Mouse (Mus musculus) layer of hippocampus, postnatal 10 days (tissue): ENCODE results near the gene Idnk. TPM values are rescaled to one million over a fixed set of nuclear protein-coding genes. Genes with fewer than 3 reads are reported as not detected.

Experiments
- DNase-seq, 2 experiments: peaks; one replicate each; pipeline ENCODE4 v3.0.0; 2021; ENCODE audit warnings: low spot score in 2 of 2
- total RNA-seq, 2 experiments: library from RNA; stranded (reverse); gene quantifications; 2 replicates each; pipeline ENCODE4 v1.2.3; 2021

The Idnk gene
- total RNA-seq, 2 experiments from 2014 or later: 29.2 to 33.3 TPM

DNA sequence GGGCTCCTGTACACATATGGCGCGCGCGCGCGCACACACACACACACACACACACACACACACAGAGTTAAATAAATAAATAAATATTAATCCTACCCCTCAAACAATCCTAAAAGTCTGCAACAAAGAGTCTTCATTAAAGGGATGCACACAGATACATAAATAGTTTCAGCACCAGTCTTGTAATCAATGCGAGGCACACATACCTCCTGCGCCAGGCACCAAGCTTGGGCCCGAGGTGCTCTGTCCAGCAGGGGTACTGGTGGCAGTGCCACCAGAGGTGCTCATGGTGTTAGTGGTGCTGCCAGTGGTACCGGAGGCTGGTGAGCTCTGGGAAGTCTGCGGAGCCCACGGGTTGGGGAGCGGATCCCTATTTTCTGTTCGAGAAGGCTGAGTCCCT is 34.1 kb downstream of the Idnk start:
- DNase-seq: no peak

DNA sequence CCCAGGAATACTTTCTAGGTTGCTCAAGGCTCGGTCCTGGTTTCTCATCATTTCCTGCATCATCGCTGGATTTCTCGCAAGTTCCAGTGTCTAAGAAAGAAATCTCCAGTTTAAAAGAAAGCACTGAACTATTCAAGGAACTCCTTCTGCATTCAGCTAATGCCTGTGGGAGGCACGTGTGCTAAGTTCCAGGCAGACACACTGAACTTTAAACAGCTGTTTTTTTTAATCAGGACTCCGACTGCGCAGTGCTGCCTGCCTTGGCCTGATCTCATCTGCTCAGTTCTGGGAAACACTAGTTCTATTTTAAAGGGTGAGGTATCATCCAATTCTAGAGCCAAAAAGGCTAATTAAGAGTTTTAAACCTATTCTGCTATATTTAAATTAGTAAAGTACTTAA is 34.7 kb downstream of the Idnk start:
- DNase-seq: no peak

DNA sequence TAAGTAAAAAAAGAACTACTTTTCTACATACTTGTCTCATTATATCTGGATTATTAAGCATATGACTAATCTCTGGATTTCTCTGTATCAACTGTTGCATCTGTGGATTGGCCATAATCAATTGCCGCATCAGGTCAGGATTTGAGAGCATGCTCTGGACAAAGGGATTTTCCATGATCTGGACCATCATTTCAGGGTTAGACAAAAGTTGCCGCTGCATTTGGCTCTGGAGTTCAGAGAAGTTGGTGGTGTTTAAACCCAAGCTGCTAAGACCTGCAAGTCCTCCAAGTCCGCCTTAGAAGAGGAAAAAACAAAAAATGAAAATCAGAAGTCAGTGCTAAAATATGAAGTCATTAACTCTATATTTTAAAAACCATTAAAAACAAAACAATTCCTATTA is 35.8 kb downstream of the Idnk start:
- DNase-seq: no peak

DNA sequence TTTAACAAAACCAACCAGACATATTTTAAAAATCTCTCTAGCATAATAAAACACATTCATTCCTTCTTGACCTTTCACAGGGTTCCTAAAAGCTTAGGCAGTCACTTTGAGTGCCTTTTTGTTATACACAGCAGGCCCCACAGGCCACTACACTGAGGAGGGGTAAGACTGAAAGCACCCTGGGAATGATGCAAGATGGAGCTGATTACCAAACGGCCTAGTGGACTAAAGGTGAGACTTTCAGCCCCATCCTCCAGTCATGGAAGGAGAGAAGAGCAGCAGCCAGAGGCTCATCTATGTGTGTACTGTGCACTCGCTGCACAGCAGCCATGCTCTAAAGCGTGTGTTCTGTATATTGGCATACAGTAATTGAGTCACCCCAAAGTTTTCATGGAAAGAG is 37.5 kb downstream of the Idnk start:
- DNase-seq: no peak

DNA sequence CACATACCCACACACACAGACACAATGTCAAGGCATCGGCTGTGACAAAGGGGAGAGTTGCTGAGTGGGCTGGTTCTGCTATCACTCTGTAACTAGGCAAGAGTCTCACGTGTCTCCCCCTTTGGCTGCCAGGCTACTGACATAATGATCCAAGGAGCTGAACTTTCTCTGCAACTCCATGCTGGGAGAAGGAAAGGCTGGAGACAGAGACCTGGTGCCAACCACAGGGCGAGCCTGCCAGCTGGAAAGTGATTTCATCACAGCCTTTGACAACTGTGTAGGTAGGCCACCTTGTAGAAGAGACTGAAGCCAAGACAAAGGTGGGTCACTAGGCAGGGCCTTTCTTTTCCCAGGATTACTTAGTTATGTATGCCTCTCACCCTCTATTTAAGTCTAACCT is 39.8 kb downstream of the Idnk start:
- no peak for DNase-seq

DNA sequence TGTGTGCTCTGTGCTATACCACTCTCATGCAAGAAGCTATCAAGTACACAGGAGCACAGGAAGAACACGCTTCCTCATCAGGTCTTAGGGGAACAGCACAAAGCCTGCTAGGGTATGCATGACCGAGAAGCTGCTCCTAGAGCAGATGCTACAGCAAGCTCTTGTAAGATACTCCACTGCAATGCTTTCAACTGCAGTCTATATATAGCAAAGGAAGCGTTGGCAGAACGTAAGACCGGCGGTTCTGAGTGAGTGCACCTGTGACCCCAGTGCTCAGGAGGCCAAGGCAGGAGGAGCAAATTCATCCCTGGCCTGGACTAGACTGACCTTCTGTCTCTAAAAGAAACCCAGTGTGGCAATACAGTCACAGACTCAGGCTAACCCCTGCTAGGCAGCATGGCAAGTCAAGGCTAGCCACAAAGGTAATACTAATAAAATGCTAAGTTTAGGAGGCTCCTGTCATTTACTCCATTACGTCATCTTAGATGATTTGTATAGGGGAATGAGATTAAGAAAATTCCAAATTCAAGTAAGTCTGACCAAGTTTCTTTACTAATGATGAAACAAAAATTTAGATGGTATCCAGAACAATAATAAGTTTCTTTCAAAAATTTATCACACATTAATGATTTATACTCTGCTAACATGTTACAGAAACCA is 40.7 kb downstream of the Idnk start:
- no peak for DNase-seq

DNA sequence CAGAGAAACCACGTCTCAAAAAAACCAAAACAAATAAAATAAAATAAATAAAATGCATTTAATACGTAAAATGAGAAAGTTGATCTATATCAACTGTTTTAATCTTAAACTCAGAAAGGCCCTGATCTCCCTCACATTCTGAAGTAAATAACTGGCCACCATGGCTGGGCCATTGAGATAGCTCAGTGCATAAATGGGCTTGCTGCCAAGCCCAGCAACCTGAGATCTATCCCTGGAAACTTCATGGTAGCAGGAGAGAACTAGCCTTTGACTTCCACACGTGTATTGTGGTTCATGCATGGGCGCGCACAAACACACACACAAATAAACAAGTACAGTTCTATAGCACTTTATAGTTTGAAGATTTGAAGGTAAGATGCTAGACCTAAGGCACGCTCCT is 43.9 kb downstream of the Idnk start:
- no peak for DNase-seq

DNA sequence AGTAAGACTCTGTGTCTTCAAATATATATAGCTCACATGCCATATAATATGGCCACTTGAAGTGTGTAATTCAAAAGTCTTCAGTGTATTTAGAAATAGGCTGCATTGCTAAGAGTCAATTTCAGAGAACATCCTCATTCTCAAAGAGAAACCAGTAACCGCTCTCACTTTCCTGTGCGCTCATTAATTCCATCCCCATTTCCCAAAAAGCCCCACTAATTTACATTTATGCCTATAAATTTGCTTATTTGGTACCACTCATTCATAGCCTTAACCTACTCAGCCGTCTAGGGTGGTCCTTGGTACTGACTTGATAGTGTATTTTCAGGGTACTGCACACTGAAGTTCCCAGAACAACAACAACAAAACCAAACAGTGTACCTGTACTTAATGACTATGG is 44.5 kb downstream of the Idnk start:
- DNase-seq: no peak

DNA sequence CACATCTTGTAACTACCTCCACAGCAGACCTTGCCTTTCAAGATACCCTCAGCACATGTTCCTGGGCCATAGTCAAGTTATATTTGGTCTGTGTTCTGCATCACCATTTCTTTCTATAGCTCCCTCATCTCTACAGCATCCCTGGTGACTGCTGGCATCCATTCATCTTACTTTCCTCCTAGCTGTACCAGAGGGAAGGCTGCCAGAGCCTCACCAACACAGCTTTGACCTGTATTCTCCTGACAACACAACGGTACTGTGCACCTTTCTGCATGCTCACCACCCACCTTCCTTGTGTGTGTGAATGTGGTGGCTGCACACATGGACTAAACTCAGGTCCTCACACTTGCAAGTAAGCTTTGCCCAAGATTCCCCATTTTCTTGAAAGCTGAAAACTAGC is 45.5 kb downstream of the Idnk start:
- DNase-seq: no peak

DNA sequence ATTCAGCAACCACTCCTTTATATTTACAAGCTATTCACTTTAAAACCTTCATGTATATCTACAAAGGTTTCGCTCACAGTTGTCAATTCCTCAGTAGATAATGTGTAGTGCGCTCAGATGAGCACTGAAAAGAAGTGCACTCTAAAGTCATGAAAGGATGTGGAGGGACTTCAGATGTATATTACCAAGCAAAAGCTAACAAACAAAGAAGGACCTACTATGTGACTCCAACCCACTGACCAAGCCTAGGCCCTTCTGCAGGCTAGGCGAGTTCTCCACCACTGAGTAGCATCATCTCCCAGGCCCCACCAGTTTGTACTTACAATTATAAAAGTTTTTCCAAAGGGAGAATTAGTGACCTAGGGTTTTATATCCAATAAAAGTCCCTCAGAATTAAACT is 46.8 kb downstream of the Idnk start:
- no peak for DNase-seq

DNA sequence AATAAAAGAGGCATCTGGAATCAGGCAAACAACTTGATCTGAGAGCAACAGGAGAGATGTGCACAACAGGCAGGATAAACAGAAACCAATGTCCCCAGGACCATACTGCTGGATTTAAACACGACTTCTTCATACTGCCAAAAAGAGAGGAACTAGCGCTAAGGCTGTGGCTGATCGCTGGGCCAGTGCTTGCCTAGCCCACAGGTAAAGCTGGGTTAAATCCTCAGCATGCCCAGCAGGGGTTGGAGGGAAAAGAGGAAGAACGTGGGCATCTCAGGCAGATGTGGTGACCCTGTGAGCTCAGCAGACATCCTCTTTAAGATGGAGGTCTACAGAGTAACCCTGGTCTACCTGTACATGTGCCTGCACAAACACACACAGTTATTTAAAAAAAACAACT is 47.5 kb downstream of the Idnk start:
- DNase-seq: no peak

DNA sequence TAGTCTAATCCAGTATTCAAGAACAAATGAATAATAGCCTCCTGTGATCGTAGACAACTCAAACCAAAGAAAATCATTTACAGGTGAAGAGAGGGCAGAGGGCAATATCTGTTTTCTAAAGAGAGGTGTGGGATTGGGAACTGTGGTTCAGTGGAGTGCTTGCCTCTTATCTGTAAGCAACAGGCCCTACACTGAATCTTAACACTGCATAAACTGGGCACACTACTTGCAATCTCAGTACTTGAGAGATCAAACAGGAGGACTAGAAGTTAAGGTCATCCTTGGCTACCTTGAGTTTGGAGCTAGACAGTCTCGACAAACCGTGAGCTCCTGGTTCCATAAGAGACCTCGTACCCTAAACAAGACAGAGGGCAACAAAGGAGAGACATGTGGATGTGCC is 48.6 kb downstream of the Idnk start:
- DNase-seq: no peak

DNA sequence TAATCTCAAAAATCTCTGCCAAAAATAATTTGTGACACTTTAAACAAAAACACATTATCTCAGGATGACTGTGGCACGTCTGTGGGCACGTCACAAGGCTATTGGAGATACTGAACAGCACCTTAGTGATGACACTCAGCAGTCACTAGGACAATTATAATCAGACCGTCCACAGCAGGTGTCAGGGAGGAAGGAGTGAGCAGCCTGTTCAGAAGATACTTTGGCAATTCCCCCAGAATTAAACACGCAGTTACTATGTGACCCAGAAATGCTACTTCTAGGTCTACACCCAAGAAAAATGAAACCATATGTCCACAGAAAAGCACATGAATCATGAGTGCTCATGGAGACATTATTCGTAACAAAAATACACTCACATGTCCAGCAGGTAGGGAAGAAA is 53.0 kb downstream of the Idnk start:
- DNase-seq: no peak

DNA sequence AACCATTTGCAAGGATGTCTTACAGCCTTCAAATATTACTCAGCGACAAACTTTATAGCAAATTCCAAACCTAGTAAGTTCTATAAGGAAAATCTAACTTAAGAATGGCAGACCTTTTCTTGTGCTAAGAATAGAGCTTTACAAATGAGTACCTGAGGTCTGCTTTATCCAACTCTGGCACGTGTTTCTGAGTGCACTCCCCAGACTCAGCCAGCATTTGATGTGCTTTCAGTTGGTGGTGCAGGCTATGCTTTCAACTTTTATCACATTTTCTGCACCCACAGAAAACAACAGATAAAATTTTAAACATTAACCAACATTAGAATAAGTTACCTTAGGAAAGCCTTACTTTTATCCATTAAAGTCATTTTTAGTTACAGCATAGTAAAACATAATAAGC is 55.1 kb downstream of the Idnk start:
- DNase-seq: no peak

DNA sequence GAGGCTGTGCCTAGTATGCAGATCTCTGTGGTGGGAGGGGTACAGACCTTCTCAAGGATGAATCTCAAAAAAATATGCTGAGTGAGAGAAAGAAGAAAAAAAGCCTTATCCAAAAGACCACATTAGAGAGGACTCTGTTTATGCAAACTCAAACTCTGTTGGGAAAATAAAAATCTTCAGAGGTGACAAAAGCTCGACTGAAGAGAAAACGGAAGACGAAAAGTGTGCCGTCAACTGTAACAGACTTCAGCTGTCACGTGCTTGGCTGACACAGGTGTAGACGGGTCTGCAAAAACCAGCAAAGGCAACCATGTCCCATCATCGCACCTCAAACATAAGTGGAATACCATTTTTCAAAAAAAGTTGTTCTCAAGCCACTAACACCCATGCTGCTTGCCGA is 56.4 kb downstream of the Idnk start:
- no peak for DNase-seq

Other genes with a start within 250 kb of the Idnk start
- gene Spock1, start 249.3 kb upstream of the Idnk start, total RNA-seq: 100 to 1,000 TPM; 204 to 220 TPM
- 10 to 100 TPM; 25.0 to 27.8 TPM for gene Klhl3, start 44.1 kb upstream of the Idnk start, total RNA-seq
- 100 to 1,000 TPM; 170 to 173 TPM for gene Hnrnpa0, start 29.1 kb upstream of the Idnk start, total RNA-seq
- gene Ubqln1, start 58.0 kb downstream of the Idnk start, total RNA-seq: 100 to 1,000 TPM; 129 to 135 TPM
- gene Gkap1, start 118.0 kb downstream of the Idnk start, total RNA-seq: 10 to 100 TPM; 24.3 to 24.6 TPM
- gene Kif27, start 201.5 kb downstream of the Idnk start, total RNA-seq: 1 to 10 TPM; 4.0 to 4.6 TPM
- gene 2210016F16Rik, start 227.6 kb downstream of the Idnk start, total RNA-seq: 1 to 10 TPM; 6.1 TPM
- gene Rmi1, start 244.6 kb downstream of the Idnk start, total RNA-seq: 10 to 100 TPM; 14.5 to 15.2 TPM
- 100 to 1,000 TPM; 758 to 769 TPM for gene Hnrnpk, start 245.7 kb downstream of the Idnk start, total RNA-seq